Mouse (Mus musculus) urinary bladder, postnatal 14 days (tissue): ENCODE data around the gene Ddx42.
"Not testable (repeated sequence)": the region's sequence is repeated elsewhere in the genome, so short reads cannot be mapped to it uniquely, and the experiment has no call there.

ENCODE experiments used
- DNase-seq: peaks from one replicate; pipeline ENCODE4 v3.0.0; 2021; ENCODE audit warnings: low spot score

The Ddx42 gene

DNA sequence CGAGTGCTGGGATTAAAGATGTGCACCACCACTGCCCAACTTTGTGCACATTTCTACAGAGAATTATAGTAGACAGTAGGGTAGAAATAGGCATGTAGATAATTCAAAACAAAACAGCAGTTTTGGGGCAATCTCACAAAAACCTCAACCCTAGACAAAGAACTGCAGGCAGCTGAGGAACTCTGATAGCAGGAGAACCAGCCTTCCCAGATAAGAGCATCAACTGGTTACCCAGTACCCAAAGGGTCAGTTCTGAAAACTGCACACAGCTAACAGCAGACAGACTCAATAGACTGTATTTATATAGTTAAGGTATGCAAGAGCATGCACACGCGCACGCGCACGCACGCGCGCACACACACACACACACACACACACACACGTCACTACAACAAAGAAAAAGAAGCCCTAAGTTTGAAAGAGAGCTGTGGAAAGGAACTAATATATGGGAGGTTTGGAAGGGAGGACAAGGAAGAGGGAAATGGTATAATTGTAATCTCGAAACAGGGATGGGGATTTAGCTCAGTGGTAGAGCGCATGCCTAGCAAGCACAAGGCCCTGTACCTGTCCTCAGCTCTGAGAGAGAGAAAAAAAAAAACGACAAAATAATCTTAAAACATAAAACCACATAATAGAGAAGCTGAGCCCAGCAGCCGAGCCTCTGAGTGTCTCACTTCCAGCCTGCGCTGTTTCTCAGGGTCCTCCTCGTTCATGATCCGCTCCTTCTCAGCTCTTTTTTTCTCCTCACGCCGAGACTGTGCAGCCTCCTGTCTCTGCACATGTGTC, 15.2 kb upstream of the Ddx42 start:
- no peak for DNase-seq

- no peak for DNase-seq
Observed at GRCm38 (mm10) chr11:106202123-106202465, 14.6 kb upstream of the Ddx42 start, which contains the start of gene Strada. Gene Strada (minus strand): TSS chr11:106202168.

GRCm38 (mm10) chr11:106212771-106213170, 4.0 kb upstream of the Ddx42 start:
- no peak for DNase-seq

DNA sequence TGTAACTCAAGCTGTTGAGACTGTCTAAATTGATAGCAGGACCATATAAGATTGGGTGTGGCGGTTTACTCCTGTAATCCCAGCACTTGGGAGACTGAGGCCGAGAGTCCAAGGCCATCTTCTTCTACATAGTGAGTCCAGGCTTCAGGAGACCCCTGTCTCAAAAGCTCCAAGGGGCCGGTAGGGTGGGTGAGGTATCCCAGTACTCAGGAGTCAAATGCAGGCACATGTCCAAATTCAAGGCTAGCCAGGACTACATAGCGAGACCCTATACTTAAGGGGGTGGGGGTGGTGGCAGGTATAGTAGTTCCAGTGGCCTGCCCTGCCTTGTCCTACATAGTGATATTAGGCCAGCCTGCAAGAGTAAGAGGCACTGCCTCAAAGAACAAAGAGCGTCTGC, 1.9 kb upstream of the Ddx42 start:
- DNase-seq: no peak

GRCm38 (mm10) chr11:106215450-106215859, 1.3 kb upstream of the Ddx42 start:
- no peak for DNase-seq

DNA sequence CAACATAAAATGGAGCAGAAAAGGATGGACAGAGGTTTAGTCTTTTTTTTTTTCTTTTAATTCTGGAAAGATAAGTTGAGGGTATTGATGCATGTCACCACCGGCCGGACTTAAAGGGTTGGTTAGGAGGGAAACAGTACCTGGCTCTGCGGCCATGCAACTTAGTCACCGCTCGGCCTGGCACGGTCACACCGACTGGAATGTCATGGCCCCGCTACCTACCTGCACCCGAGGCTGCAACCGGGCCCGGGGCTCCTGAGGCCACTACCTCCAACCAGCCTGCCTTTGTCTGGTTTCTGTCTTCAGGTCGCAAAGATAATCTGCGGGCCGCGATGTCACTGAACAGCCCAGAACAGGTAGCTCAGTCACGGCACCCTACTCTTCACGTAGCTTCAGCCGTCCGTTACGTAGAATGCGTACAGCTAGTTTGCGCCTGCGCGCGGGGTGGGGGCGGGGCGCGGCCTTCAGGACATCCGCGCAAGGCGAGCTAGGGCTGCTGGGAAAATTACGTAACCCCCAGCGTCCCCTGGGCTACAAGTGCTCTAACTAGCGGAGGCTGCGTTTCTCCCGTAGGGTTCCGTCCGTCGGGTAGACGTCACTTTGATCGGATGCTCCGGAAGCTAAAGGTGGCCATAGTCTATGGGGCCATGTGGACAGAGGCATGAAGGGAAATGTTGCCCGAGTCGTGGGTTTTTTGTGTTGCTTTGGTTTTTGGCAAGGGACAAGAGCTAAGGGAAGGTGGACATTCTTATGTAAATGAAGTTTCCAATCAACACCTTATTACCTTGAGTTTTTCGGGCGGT, 598 bp upstream of the Ddx42 start, which contains the start of gene Ccdc47:
TSS of gene Ccdc47 (minus strand) at position 418 of the 803 bp plus-strand sequence.
- DNase-seq: peak; percentile 95

DNA sequence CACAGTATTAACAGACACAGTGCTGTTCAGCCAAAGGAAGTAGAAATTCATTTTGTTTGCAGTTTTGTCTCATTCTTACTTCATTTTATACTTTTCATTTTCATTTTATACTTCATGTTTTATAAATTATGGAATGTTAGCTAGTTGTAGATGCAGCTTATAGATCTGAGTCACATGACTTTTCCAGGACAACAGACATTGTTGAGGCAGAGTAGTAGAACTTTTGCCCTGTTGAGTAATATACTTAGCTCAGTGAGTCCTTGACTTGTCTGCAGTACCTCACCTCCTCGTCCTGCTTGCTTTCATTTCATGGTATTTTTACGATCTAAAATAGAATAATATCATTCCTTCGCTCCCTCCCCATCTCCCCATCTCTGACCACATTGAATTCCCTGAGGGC, 3.9 kb downstream of the Ddx42 start:
- DNase-seq: no peak

DNA sequence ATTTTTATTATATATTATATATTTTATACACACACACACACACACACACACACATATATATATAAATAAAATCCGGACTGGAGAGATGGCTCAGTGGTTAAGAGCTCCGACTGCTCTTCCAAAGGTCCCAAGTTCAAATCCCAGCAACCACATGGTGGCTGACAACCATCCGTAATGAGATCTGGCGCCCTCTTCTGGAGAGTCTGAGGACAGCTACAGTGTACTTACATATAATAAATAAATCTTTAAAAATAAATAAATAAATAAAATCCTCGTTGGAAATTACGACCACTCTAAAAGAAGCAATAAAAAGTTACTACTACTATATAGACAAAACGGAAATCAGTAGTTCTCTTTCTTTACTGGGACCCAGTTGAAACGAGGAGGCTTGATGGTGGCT, 17.3 kb downstream of the Ddx42 start:
- DNase-seq: not testable (repeated sequence)

DNA sequence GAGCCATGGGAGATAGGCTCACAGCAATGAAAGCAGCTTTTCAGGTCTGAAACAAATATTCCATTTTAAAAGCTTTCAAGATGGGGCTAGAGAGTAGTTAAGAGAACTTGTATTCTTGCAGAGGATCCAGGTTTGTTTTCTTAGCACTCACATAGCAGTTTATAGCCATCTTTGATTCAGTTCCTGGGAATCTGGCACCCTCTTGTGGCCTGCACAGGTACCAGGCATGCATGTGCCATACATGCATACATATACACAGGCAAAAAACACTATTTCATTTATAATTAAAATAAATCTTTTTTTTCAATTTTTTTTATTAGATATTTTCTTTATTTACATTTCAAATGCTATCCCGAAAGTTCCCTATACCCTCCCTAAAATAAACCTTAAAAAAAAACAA, 30.1 kb downstream of the Ddx42 start:
- no peak for DNase-seq

DNA sequence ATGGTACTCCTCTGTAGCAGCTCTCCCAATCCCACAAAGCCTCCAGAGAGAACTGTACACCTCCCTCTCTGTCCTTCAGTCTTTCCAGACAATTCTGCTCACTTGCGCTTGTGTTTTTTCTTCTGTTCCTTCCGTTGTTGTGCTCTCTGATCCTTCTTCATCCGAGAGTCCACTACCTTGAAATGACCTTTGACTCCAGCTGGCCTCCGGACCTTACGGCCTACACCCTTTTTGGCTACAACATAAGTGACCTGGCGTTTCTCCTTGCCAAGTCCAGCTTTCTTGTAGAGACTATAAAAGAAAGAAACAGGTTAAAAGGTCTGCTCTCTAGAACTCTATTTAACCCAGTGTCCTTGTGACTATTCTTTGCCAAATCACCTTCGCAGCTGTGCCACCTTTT, 32.6 kb downstream of the Ddx42 start:
- DNase-seq: no peak

DNA sequence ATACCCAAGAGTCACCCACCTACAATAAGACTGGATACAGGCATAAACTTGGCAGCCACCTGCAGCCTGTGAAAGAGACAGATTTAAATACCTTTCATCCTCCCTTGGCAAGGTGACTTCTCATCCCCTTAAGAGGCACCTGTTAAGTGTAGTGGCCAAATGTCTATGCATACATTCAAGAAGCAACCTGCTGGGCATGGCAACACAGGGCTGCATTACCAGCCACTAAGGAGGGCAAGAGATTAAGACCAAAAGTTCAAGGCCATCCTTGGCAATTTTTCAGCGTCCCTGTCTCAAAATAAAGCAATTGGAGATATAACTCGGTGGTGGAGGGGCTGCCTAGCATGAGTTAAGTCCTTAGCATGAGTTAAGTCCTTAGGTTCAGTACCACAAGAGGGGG, 38.0 kb downstream of the Ddx42 start:
- DNase-seq: no peak

- no peak for DNase-seq
Observed at GRCm38 (mm10) chr11:106255174-106255573, 38.4 kb downstream of the Ddx42 start.

GRCm38 (mm10) chr11:106255685-106256451, 39.1 kb downstream of the Ddx42 start, which contains the start of the genes Ftsj3 and Psmc5:
Gene Ftsj3 (minus strand): TSS chr11:106256079.
Gene Psmc5 (plus strand): TSS chr11:106256154.
- peak; percentile 98 for DNase-seq

DNA sequence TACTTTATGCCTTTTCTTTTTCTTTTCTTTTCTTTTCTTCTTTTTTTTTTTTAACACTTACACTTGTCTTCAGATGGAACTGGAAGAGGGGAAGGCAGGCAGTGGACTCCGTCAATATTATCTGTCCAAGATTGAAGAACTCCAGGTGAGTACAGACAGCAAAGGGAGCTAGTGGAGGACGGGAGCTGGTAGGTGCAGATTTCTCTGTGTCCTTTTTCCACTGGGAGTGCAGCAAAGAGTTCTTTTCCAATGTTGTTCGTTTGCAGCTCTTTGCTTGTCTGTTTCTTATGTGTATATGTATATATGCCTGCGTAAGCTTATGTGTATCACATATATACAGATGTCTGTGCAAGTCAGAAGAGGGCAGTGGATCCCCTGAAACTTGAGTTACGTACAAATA, 40.0 kb downstream of the Ddx42 start:
- DNase-seq: no peak

DNA sequence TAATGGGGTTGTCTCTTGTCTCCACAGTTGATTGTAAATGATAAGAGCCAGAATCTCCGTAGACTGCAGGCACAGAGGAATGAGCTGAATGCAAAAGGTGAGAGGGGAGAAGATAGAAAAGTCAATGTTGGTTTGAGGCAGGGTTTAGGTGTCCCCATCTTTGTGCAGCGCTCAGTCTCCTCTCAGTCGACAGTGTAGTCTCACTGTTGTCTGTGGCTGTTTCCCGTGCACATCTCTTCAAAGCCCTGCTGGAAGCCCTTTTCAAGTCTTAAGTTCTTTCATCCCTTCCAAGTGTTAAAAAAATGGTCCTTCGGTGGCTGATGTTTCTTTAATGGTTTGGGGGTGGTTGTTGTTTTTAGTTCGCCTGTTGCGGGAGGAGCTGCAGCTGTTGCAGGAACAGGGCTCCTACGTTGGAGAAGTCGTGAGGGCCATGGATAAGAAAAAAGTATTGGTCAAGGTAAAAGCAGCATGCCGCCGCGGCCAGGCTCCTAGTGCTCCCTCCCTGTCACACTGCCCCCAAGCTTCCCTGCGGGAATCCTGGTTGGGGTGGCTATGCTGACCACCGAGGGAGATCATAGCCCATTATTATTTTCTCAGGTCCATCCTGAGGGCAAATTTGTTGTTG, 44.2 kb downstream of the Ddx42 start:
- DNase-seq: no peak

DNA sequence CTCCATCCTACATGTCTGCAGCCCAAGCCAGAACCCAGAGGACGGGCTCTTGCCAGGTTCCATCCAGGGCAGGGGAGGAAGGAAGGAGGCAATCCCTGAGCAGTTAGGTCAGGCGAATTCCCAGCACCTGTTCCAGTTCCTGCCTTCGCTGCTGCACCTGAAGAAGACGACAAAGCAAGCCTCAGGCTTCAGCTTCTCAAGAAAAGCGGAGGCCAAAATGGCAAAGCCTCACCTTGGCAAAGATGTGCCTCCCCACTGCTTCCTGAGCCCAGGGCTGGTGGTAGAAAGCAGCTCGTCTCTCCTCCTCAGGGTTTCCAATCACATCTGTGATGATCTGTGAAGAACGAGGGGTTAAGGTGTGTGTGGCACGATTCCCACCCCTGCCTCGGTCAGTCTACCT, 47.2 kb downstream of the Ddx42 start:
- no peak for DNase-seq

DNA sequence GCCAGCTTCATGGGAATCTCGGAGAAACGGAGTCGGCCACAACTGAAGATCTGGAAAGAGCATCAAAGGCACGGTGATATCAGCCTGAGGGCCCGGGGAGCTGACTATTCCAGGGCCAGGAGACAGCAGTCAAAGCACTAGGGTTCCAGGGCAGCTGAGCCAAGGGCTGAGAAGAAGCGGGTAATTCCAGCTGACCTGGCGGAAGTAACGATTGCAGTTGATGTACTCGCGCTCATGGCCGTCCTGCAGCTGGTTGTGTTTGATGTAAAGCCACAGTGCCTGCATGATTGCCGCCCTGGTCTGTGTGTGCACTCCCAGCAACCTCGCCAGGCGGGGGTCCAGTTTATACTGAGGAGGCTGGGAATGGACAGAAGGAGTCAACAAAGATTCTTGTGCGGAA, 48.3 kb downstream of the Ddx42 start:
- no peak for DNase-seq

DNA sequence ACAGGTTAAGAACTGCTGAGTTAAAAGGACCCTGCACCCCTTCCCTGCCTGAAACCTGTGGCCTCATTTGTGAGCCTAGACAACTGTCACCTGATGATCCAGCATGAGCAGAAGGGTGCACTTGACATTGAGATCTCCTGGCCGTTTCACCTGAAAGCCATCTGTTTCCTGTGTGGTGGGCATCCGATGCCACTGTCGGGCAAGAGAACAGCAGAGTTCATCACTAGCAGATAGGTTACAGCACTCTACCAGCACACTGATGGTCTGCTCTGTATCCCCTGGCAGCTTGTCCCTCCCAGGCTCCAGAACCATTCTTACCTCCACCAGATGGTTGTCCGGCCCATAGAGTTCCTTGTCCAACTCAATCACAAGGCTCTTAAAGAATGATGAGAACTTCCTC, 48.8 kb downstream of the Ddx42 start:
- no peak for DNase-seq

GRCm38 (mm10) chr11:106266431-106266830, 49.7 kb downstream of the Ddx42 start:
- DNase-seq: no peak

DNA sequence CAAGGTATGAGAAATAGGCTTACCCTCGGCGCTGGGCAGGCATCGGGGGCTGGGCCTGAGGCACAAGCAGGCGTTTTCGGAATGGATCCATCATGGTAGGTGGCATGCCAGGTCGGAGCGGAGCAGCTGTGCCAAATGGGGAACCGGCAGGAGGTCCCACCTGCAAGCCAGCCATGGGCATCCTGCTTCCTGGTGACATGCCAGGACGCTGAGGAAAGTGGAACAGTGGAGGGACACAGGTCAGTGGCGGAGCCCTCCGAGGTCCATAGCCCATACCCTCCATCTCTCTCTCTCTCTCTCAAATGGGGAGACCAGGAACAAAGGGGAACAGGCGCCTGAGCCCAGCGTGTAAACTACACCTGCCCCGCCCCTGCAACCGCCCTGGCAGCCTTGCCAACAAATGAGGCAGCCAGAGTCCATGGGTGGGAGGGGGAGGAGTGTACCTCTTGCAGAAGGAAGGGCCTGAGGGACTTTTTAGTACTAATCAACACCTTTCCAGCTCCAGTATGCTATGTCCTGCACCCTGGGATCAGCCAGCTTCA, 50.7 kb downstream of the Ddx42 start:
- peak; percentile 80 for DNase-seq

GRCm38 (mm10) chr11:106267871-106268270, 51.1 kb downstream of the Ddx42 start:
- no peak for DNase-seq
